Mouse (Mus musculus): Measurements from ENCODE around the gene Cntrl. TPM values are rescaled to one million over a fixed set of nuclear protein-coding genes. Genes with fewer than 3 reads are reported as not detected.

The Cntrl gene
- polyA plus RNA-seq, 2 experiments = 8.0 to 12.0 TPM

DNA sequence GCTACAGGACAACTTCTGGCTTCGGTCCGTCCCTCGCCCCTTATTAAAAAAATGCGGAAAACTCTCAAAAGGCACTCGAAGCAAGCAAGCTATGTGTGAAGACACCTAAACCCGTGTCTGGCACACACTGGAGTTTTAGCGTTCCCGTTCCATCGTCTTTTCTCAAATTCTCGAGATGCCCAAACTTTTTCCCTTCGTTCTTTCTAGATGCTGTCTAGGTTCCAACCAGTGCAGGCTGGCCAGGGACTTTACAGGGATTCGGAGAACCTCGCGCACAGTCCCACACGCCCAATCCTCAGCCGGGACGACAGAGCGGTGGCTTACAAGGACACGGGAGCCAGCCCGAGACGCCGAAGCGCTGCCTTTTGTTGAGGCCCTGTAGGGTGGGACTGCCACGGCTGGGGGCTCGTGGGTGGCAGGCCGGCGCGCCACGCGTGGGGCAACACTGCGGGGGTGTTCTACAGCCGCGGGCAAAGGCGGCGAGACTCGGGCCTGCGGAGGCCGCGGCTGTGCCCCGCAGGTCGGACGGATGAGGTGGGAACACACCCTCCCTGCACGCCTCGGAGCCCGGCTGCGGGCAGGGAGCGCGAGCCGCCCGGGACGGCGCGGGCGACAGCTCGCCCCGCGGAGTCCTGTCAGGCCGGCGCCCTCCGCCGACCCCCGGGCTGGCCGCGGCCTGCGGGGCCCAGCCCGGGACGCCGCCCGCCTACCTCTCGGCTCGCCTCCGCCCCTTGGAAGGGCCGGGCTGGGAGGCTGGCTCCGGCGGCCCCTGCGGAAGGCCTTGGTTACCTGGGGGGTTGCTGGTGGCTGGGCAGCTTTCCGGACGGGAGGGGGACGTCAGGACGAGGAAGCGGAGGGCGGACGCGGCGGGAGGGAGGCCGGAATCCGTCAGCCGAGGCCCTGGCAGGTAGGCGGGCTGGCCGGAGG lies 90.9 kb downstream of the Cntrl start:
- under 1% methylated on average over 78 of the region's 90 CpGs for WGBS (ENCODE audit: insufficient replicate concordance)
- Histone ChIP-seq H3K36me3 (replicated peaks; ENCODE audit: control insufficient read depth, insufficient read depth, low read depth) (peaks cover 6% of the 10 kb centered on the region), H3K4me1 (replicated peaks; ENCODE audit: control insufficient read depth in 2 of 2, insufficient read depth in 2 of 2, low read length in 1 of 2) (peaks cover 8 to 13% of the 10 kb centered on the region in 2 experiments), H3K9ac (replicated peaks) (peak overlapping the region; percentile 99), H3K9me3 (ENCODE audit: control insufficient read depth, low read length) (no peaks in the 10 kb centered on the region), H3K27ac (peak overlapping the region; percentile 87), H3K27me3 (ENCODE audit: control insufficient read depth, insufficient read depth, low read length) (no peaks in the 10 kb centered on the region), H3K4me2 (ENCODE audit: low read depth) (peak overlapping the region; percentile 98), H3K4me3 (ENCODE audit: insufficient read depth in 1 of 2, low read depth in 2 of 2, low read length in 2 of 2) (peak overlapping the region; percentile 86 to 100)
- peak in 1 of 3 experiments; percentile 39 for DNase-seq (ENCODE audit: low read depth in 3 of 3, low spot score in 3 of 3)
- peak; percentile 73 for ATAC-seq (ENCODE audit: insufficient read depth)
- TF ChIP-seq CTCF (IDR thresholded peaks at IDR 0.05; ENCODE audit: low read depth) (no peak), EP300 (IDR thresholded peaks at IDR 0.05; ENCODE audit: low read depth) (no peak)

DNA sequence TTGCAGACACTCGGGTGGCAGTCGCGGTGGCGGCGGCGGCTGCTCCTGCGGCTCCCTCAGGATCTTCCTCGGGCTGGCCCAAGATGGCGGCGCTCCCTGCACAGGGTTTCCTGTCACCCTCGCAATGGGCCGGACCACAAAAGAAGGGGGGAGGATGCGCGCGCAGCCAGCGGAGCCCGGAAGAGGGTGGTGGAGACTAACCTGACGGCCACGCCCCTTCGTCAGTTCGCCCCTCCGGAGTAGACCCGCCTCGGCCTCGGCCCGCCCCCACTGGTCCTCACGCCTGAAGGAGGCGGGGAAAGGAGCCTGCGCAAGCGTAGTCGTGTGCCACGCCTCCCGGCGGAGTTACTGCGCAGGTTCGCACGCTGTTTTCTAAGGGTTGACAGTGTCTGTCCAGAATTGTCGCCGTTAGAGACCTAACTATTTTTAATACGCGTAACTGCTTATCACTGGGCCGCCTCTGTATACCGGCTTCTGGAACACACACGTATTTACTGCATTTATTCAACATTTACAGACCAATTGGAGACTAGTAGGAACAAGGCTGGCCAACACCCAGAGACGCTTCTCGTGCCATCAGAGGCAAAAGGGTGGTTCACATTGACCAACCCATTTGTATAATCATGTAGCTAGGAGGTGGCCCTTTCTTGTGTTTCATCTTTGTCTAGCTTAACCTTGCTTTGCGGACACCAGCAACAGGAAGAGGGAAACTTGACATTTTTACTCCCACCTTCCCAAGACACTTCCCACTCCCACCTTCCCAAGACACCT lies 91.8 kb downstream of the Cntrl start, which contains the start of gene Rab14:
Rab14 (minus strand) TSS at position 223 of the 771 bp plus-strand sequence.
- H3K4me1 ChIP-seq (replicated peaks; ENCODE audit: control insufficient read depth in 2 of 2, insufficient read depth in 2 of 2, low read length in 1 of 2) = peaks cover 8 to 13% of the 10 kb centered on the region in 2 experiments
- peaks cover 6% of the 10 kb centered on the region for H3K36me3 ChIP-seq (replicated peaks; ENCODE audit: control insufficient read depth, insufficient read depth, low read depth)
- DNase-seq (ENCODE audit: low read depth in 3 of 3, low spot score in 3 of 3) (peak; percentile 98 to 99 (median 98)), ATAC-seq (ENCODE audit: insufficient read depth) (peak; percentile 92)
- H3K9me3 ChIP-seq (ENCODE audit: control insufficient read depth, low read length) = no peaks in the 10 kb centered on the region
- H3K4me2 ChIP-seq (ENCODE audit: low read depth) = peak within 1 kb of the TSS; percentile 98
- WGBS (ENCODE audit: insufficient replicate concordance) = under 1% methylated on average over 39 of the region's 47 CpGs
- H3K9ac ChIP-seq (replicated peaks) = peak within 1 kb of the TSS; percentile 99
- peak within 1 kb of the TSS; percentile 87 for H3K27ac ChIP-seq
- H3K4me3 ChIP-seq (ENCODE audit: insufficient read depth in 1 of 2, low read depth in 2 of 2, low read length in 2 of 2) = peak within 1 kb of the TSS; percentile 86 to 100
- no peaks in the 10 kb centered on the region for H3K27me3 ChIP-seq (ENCODE audit: control insufficient read depth, insufficient read depth, low read length)
- TF ChIP-seq EP300 (IDR thresholded peaks at IDR 0.05; ENCODE audit: low read depth) (no peak), CTCF (IDR thresholded peaks at IDR 0.05; ENCODE audit: low read depth) (no peak; the same call in 1 of the 2 replicates)

DNA sequence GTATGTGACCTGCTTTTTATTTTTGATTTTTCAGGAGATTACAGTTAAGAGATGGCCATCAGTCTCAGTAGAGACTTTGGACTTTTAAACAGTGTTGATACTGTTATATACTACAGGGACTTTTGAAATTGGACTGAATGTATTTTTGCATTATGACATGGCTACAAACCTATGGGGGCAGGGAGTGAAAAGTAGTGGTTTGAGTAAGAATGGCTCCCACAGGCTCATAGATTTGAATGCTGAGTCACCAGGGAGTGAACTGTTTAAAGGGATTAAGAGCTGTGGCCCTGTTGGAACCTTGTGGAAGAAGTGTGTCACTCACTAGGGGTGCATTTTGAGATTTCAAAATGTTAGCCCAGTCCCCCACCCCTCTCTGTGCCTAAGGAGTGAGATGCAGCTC lies 94.4 kb downstream of the Cntrl start:
- TF ChIP-seq EP300 (IDR thresholded peaks at IDR 0.05; ENCODE audit: low read depth) = no peak
- no peak for TF ChIP-seq CTCF (IDR thresholded peaks at IDR 0.05; ENCODE audit: low read depth)
- Histone ChIP-seq H3K9me3 (ENCODE audit: control insufficient read depth, low read length) (no peaks in the 10 kb centered on the region), H3K27ac (no peak overlapping the region), H3K36me3 (replicated peaks; ENCODE audit: control insufficient read depth, insufficient read depth, low read depth) (no peaks in the 10 kb centered on the region; the same call in 1 of the 2 replicates), H3K4me2 (ENCODE audit: low read depth) (no peak overlapping the region), H3K27me3 (ENCODE audit: control insufficient read depth, insufficient read depth, low read length) (no peaks in the 10 kb centered on the region), H3K4me1 (replicated peaks; ENCODE audit: control insufficient read depth in 2 of 2, insufficient read depth in 2 of 2, low read length in 1 of 2) (peaks cover 7 to 10% of the 10 kb centered on the region in 2 experiments), H3K9ac (replicated peaks) (no peak overlapping the region), H3K4me3 (ENCODE audit: insufficient read depth in 1 of 2, low read depth in 2 of 2, low read length in 2 of 2) (no peak overlapping the region)
- DNase-seq (ENCODE audit: low read depth in 3 of 3, low spot score in 3 of 3) (no peak), ATAC-seq (ENCODE audit: insufficient read depth) (no peak)

DNA sequence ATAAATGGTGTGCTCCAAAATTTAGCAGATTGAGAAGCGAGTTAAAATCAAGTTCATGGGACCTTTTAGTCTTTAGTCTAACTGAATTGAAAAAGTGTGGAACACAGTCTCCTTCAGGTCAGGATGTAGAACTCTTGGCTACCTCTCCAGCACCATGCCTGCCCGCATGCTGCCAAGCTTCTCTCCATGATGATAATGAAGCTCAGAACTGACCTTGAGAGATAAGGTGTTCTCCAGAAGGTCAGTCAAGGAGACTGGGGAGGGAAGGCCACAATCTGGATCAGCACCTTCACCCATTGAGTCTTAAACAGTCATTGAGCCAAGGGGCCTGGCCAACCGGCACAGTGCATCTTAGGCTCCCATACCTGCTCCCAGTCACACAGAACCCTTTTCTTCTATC lies 97.5 kb downstream of the Cntrl start:
- 52% methylated on average over 3 of the region's 3 CpGs for WGBS (ENCODE audit: insufficient replicate concordance)
- H3K4me3 ChIP-seq (ENCODE audit: insufficient read depth in 1 of 2, low read depth in 2 of 2, low read length in 2 of 2) = no peak overlapping the region
- H3K4me1 ChIP-seq (replicated peaks; ENCODE audit: control insufficient read depth in 2 of 2, insufficient read depth in 2 of 2, low read length in 1 of 2) = 0 out of 4 replicates have a peak, but pooled peaks cover 2% of the 10 kb centered on the region in 2 experiments
- TF ChIP-seq EP300 (IDR thresholded peaks at IDR 0.05; ENCODE audit: low read depth) (no peak), CTCF (IDR thresholded peaks at IDR 0.05; ENCODE audit: low read depth) (no peak)
- no peak overlapping the region for H3K27ac ChIP-seq
- ATAC-seq (ENCODE audit: insufficient read depth) = no peak
- no peaks in the 10 kb centered on the region for H3K36me3 ChIP-seq (replicated peaks; ENCODE audit: control insufficient read depth, insufficient read depth, low read depth)
- H3K9ac ChIP-seq (replicated peaks) = no peak overlapping the region
- no peak overlapping the region for H3K4me2 ChIP-seq (ENCODE audit: low read depth)
- H3K9me3 ChIP-seq (ENCODE audit: control insufficient read depth, low read length) = no peaks in the 10 kb centered on the region
- DNase-seq (ENCODE audit: low read depth in 3 of 3, low spot score in 3 of 3) = no peak
- H3K27me3 ChIP-seq (ENCODE audit: control insufficient read depth, insufficient read depth, low read length) = no peaks in the 10 kb centered on the region
